Mouse (Mus musculus) ES-E14 (cell line): ENCODE results near the gene Rasa4. TPM values are rescaled to one million over a fixed set of nuclear protein-coding genes. Genes with fewer than 3 reads are reported as not detected.
"Not testable (repeated sequence)": the region's sequence is repeated elsewhere in the genome, so short reads cannot be mapped to it uniquely, and the experiment has no call there.

Experiments used
- DNase-seq: peaks from one replicate; pipeline ENCODE4 v3.0.0-alpha.2; 2013; ENCODE audit warnings: low read depth, low spot score
- H3K27ac ChIP-seq: 2 replicates; pipeline ENCODE4 v1.5.1; 2012; ENCODE audit warnings: low read depth, mild to moderate bottlenecking, low read length, moderate library complexity, mixed read lengths; ENCODE audit not compliant: poor library complexity, insufficient read depth, severe bottlenecking
- H3K36me3 ChIP-seq: 2 replicates; pipeline ENCODE4 v1.6.1; 2012; ENCODE audit warnings: mild to moderate bottlenecking, low read length, moderate library complexity, mixed read lengths; ENCODE audit not compliant: control insufficient read depth, poor library complexity, insufficient read depth, severe bottlenecking
- H3K4me1 ChIP-seq, 2 experiments: fragments of 150-350 bp in 1 of 2; sonication (generic) in 1 of 2; 2 replicates each; pipeline ENCODE4 v1.6.1; 2012; ENCODE audit warnings: low read length in 2 of 2, mild to moderate bottlenecking in 1 of 2, mixed read lengths in 1 of 2; ENCODE audit not compliant: control insufficient read depth in 2 of 2, insufficient read depth in 2 of 2, poor library complexity in 1 of 2
- H3K4me3 ChIP-seq, 2 experiments: fragments of 150-350 bp in 1 of 2; sonication (generic) in 1 of 2; 2 replicates each; pipeline ENCODE4 v1.5.1; 2012; ENCODE audit warnings: low read length in 2 of 2, low read depth in 1 of 2, mild to moderate bottlenecking in 1 of 2, mixed read lengths in 1 of 2; ENCODE audit not compliant: insufficient read depth in 1 of 2, poor library complexity in 1 of 2, severe bottlenecking in 1 of 2
- H3K9ac ChIP-seq: 2 replicates; pipeline ENCODE4 v1.6.1; 2012; ENCODE audit warnings: low read depth, mild to moderate bottlenecking, low read length, mixed read lengths; ENCODE audit not compliant: poor library complexity, insufficient read depth, severe bottlenecking
- H3K9me3 ChIP-seq: fragments of 150-350 bp; sonication (generic); 2 replicates; pipeline ENCODE4 v1.6.1; 2012; ENCODE audit warnings: low read depth, mild to moderate bottlenecking, low read length; ENCODE audit not compliant: control insufficient read depth, insufficient read depth
- CHD2 ChIP-seq: IDR thresholded peaks from 2 replicates; pipeline ENCODE4 v1.6.1; 2014; ENCODE audit warnings: mild to moderate bottlenecking, low read depth, low read length, inconsistent platforms
- HCFC1 ChIP-seq: IDR thresholded peaks from 2 replicates; pipeline ENCODE4 v1.6.1; 2012; ENCODE audit warnings: low read length, inconsistent platforms, borderline replicate concordance; ENCODE audit not compliant: insufficient read depth
- MAFK ChIP-seq: IDR thresholded peaks from 2 replicates; pipeline ENCODE4 v1.6.1; 2014; ENCODE audit warnings: mild to moderate bottlenecking, low read depth, low read length, inconsistent platforms; ENCODE audit not compliant: insufficient read depth
- ZC3H11A ChIP-seq: IDR thresholded peaks from 2 replicates; pipeline ENCODE4 v1.6.1; 2012; ENCODE audit warnings: low read depth, mild to moderate bottlenecking, inconsistent platforms, low read length, borderline replicate concordance
- ZNF384 ChIP-seq: IDR thresholded peaks from 2 replicates; pipeline ENCODE4 v1.6.1; 2012; ENCODE audit warnings: low read depth, low read length, inconsistent platforms
- in situ Hi-C, 2 experiments: fragments of 600-800 bp; cut with MboI; formaldehyde crosslinking; loops; one replicate each; pipeline ENCODE4 v1.15.1; 2025; ENCODE audit warnings: low sequenced_read_pairs in 2 of 2, inconsistent platforms in 1 of 2; ENCODE audit not compliant: unreplicated experiment in 2 of 2
- total RNA-seq: library from RNA; depleted of rRNA; stranded (reverse); fragments of 300-350 nt; gene quantifications from 2 replicates; pipeline ENCODE4 v1.2.3, GENCODE M21; 2012

The Rasa4 gene
- total RNA-seq, 1 experiment, result 17.4 TPM

GRCm38 (mm10) chr5:136057085-136057484, 26.6 kb upstream of the Rasa4 start:
- Histone ChIP-seq H3K27ac (no peak overlapping the region), H3K4me3 (no peak overlapping the region), H3K36me3 (no peaks in the 10 kb centered on the region), H3K9ac (no peak overlapping the region), H3K9me3 (no peaks in the 10 kb centered on the region), H3K4me1 (peaks cover 0 to 12% of the 10 kb centered on the region in 2 experiments; a peak in 1 of 4 replicates)
- in situ Hi-C loops, result no loop called here
- TF ChIP-seq ZC3H11A (no peak), CHD2 (no peak), MAFK (no peak), ZNF384 (no peak), HCFC1 (no peak)
- DNase-seq, result no peak

- no peak for DNase-seq
- TF ChIP-seq MAFK (no peak), ZC3H11A (peak; percentile 71; the same call in 1 of the 2 replicates)
- Histone ChIP-seq H3K9me3 (no peaks in the 10 kb centered on the region), H3K9ac (no peak overlapping the region), H3K27ac (no peak overlapping the region; the same call in 1 of the 2 replicates), H3K36me3 (no peaks in the 10 kb centered on the region), H3K4me1 (peaks cover 0 to 15% of the 10 kb centered on the region in 2 experiments; a peak in 1 of 4 replicates), H3K4me3 (no peak overlapping the region)
- in situ Hi-C loops, result no loop called here
These were observed 22.1 kb upstream of the Rasa4 start for GRCm38 (mm10) chr5:136061567-136061966.

DNA sequence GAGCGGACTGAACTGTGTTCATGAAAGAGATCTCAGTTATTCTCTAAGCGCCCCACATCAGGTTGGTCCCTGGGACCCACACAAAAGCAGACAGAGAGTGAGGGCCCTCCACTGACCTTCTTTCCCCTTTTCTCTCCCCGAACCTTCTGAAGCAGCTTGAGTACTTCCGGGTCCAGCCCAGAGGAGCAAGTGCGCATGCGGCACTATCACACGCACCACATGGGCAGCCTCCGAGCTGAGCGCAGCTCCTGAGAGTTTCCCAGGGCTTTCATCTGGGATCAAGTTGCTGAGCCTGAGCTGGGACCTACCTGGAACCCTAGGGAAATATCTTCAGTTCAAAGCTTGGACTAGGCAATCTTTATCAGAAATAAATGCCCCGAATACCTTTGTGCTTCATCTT, 19.8 kb upstream of the Rasa4 start:
- H3K36me3 ChIP-seq, result no peaks in the 10 kb centered on the region
- H3K4me1 ChIP-seq, result peaks cover 0 to 9% of the 10 kb centered on the region in 2 experiments; a peak in 1 of 4 replicates
- no peaks in the 10 kb centered on the region for H3K9me3 ChIP-seq
- in situ Hi-C loops, result no loop called here
- TF ChIP-seq ZNF384 (no peak), ZC3H11A (no peak), HCFC1 (no peak), CHD2 (no peak), MAFK (no peak)
- no peak overlapping the region for H3K27ac ChIP-seq
- no peak overlapping the region for H3K4me3 ChIP-seq
- H3K9ac ChIP-seq, result peak overlapping the region; percentile 4; the same call in 1 of the 2 replicates
- DNase-seq, result no peak

- H3K9me3 ChIP-seq, in situ Hi-C loops, H3K9ac ChIP-seq, H3K4me3 ChIP-seq, DNase-seq, H3K36me3 ChIP-seq, H3K27ac ChIP-seq, H3K4me1 ChIP-seq: not testable (repeated sequence)
These were observed 17.1 kb upstream of the Rasa4 start for GRCm38 (mm10) chr5:136066404-136067148.

- peaks cover 2 to 13% of the 10 kb centered on the region in 2 experiments; a peak in 2 of 4 replicates for H3K4me1 ChIP-seq
- no peak overlapping the region for H3K9ac ChIP-seq
- DNase-seq, result no peak
- no peak overlapping the region for H3K27ac ChIP-seq
- TF ChIP-seq ZNF384 (no peak), CHD2 (no peak), ZC3H11A (no peak), MAFK (no peak), HCFC1 (no peak)
- in situ Hi-C loops, result no loop called here
- no peak overlapping the region for H3K4me3 ChIP-seq
- H3K9me3 ChIP-seq, result no peaks in the 10 kb centered on the region
- H3K36me3 ChIP-seq, result no peaks in the 10 kb centered on the region
These were observed 14.3 kb upstream of the Rasa4 start for GRCm38 (mm10) chr5:136069411-136069810.
